Mouse (Mus musculus) olfactory bulb, adult 2 months (tissue): ENCODE measurements around the gene Gm38392.

ENCODE experiments used
- CTCF ChIP-seq: fragments of 200-500 bp; IDR thresholded peaks from 2 replicates; pipeline ENCODE4 v1.5.1; 2012; ENCODE audit warnings: low read depth, mild to moderate bottlenecking, low read length, moderate library complexity; ENCODE audit not compliant: insufficient read depth
- POLR2A ChIP-seq: fragments of 200-500 bp; IDR thresholded peaks from 2 replicates; pipeline ENCODE4 v1.6.1; 2012; ENCODE audit warnings: mild to moderate bottlenecking, low read depth, low read length, moderate library complexity; ENCODE audit not compliant: insufficient read depth

DNA sequence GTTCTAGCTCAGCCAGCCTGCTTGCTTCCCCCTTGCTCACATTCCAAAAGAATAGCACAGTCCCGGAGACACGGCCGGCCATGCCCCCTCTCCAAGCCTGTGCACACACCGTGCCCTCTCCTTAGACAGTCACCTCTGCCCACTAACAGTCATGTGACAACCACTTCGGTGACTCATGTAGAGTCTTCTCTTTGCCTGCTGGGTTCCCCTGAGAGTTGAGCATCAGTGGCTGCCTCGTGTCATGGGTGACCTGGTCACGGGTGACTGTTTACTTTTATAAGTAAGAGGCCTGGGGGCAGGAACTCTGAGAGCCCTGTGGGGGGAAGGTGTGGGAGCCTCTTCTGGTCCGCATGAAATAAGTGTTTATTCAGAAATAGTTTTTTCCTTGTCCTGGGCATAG, 53.0 kb downstream of the Gm38392 start:
- no peak for TF ChIP-seq POLR2A
- TF ChIP-seq CTCF, result no peak
